Mouse (Mus musculus): ENCODE data around the gene Zfp488.

Zfp488 gene

DNA sequence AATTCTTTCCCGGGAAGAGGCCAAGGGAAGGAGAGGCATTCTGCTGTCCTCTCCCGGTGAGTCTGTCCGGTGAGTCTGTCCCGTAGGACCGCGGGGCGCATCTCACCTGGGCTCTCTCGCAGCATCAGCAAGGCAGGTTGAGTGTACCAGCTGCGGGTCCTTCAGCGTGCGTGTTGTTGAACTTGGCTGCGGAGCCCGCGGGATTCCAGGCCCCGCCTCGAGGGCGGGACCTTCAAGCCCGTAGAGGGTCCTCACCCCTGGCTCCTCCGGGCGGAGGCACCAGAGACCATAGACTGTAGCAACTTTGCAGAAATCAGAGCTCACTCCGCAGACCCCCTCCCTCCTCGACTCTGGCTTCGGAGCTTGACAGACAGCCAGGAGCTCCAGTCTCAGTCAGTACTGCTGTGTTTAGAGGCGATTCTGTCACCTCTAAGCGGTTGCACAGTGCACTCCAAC lies at the start of gene Zfp488:
Gene Zfp488 (minus strand): TSS at position 161 of the 456 bp plus-strand sequence.
- ATAC-seq (ENCODE audit: low TSS enrichment) = no peak

DNA sequence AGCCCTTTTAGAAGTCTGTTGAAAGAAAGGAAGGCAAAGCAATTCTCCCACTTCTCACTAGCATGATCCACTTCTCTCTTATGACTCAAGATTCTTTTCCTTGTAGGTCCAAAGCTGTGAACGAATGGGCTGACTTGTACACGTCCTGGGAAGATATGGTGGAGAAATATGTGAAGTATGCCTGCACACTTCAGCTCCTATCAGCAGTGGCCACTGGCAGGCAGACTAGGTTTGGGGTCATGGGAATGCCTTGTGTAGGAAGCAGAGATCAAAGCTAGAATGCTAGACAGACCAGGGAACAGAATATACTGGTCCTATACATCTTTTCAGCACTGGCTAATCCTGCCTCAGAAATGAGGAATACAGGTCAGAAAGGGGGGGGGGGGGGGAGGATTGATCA lies 48.1 kb upstream of the Zfp488 start:
- no peak for ATAC-seq (ENCODE audit: low TSS enrichment)

DNA sequence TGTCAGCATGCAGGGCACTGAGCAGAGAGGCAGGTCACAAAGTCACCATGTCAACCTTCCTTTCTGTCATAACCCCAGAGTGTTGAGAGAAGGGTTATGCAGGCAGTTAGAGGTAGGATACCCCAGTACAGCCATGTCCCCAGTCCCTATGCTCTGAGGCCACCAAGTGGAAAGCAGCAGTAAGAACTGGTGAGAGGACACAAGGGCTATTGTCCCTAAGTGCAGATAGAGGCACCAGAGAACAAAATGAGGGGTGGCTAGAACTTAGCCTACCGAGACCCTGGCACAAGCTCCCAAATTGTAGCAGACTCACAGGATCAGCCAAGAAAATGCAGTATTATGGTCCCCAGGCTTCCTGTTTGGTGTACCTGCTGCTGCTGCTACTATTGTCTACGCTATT lies 38.4 kb upstream of the Zfp488 start:
- no peak for ATAC-seq (ENCODE audit: low TSS enrichment)

- ATAC-seq (ENCODE audit: low TSS enrichment) = no peak
These were observed 37.8 kb upstream of the Zfp488 start, which contains the start of gene Gm5460 for GRCm38 (mm10) chr14:34016381-34016780. Gm5460 (plus strand) TSS chr14:34016758.

GRCm38 (mm10) chr14:34015063-34015462 lies 36.5 kb upstream of the Zfp488 start, which contains the start of gene Gm30083:
Gm30083 (minus strand) TSS chr14:34015182.
- no peak for ATAC-seq (ENCODE audit: low TSS enrichment)

GRCm38 (mm10) chr14:34002358-34002757 lies 23.8 kb upstream of the Zfp488 start:
- no peak for ATAC-seq (ENCODE audit: low TSS enrichment)

DNA sequence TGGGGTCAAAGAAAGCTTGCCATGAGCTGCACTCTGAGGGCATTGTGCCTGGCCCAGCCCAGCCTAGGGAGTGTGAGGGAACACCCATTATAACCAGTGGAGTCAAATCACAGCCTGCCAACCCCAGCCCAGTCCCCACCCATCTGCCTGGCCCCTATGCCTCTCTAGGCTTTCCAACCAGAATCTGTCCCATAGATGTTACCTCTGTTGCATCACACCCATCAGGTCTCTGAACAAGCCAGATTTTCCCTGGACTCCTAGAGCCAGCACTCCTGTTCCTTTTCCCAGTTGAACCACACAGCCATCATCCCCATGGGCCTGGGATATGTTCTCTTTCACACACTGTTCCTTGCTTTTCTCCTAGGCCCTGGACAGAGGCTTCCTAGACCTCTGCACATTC lies 22.9 kb upstream of the Zfp488 start:
- no peak for ATAC-seq (ENCODE audit: low TSS enrichment)

DNA sequence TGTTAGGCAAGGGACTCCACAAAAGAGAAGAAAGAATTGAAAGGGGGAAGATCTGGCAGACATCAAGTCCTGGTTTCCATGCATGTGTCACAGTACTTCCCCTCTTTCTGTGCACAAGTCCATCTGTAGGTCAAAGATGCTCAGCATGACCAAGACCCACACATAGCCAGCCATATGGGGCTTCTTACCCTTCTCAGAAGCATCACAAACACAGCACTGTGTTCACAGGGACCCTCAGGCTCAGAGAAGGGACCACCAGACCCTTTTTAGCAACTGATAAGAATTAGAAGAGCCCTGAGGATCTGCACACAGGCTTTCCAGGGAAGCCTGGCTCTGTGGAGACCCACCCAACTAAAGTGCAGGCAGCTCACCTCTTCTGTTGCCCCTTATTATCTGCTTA lies 21.5 kb upstream of the Zfp488 start:
- no peak for ATAC-seq (ENCODE audit: low TSS enrichment)

DNA sequence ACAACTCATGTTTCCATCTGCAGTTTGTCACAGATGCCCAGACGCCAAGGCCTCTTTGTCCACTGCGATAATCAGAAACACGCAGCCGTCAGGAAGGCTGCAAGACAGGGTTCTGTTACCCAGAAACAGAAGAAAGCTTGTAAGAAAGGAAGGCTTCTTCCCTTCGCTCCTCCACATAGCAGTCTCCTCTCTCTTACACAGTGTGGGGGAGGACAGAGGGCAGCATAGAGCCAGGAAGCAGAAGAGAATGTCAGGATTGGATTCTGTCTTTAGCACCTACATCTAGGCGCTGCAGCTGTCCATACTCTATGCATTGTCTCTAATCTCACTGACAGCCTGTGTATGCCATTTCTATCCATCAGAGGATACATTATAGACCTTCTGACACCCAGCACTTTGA lies 18.9 kb upstream of the Zfp488 start:
- peak; percentile 95 for ATAC-seq (ENCODE audit: low TSS enrichment)

- ATAC-seq (ENCODE audit: low TSS enrichment) = no peak
These were observed 15.1 kb upstream of the Zfp488 start for GRCm38 (mm10) chr14:33993521-33994289.

DNA sequence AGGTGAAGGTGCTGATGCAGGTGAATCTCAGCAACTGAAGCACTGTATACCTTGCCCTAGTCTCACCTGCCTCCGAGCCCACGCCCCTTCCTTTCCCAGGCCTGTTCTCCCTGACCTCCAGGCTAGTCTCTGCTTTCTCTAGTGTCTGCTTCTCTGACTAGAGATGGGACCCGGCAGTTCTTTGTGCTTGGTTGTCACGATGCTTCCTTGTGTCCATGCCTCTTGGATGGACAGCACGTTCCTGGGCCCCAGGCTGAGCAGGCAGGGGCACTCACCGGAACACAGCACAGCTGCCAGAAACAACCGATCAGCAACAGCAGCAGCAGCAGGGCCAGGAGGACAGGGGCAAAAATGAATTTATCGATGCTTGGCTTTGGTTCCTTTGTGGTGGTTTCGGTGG lies 14.5 kb upstream of the Zfp488 start:
- ATAC-seq (ENCODE audit: low TSS enrichment) = no peak

DNA sequence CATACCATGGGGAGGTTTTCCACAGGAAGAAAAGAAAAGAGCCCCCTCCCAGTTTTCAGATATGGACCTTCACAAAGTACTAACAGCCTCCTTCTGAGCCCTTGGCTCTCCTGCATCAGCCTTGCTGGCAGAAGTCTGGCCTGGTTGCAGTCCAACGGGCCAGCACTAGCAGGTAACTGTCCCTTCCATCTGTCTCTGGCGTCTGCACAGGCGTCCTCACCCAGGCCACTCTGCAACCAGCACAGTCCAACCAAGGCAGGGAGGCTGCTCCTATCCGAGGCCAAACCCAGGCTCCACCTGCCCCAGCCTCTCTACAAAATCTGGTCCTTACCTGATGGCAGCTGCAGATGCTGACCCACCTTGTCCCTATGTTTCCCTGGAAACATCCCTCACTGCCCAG lies 13.4 kb upstream of the Zfp488 start:
- ATAC-seq (ENCODE audit: low TSS enrichment) = no peak

DNA sequence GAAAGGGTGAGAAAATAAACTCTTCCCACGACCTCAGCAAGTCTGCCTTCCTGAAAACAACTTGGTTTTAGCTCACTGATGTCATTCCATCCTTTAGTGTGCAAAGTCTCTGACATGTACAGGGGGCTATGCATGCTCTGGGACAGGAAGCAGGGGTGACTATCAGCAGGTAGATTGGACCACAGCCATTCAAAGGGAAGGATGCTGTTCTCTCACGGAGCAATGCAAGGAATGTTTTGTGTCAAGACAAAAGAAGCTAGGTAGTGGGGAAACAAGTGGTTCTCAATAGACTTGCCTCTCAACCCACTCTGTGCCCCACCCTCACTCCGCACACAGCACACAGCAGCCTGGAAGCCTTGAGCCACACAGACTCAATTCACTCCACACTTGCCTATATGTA lies 10.6 kb upstream of the Zfp488 start:
- ATAC-seq (ENCODE audit: low TSS enrichment) = no peak

GRCm38 (mm10) chr14:33977748-33978147 lies 816 bp downstream of the Zfp488 start:
- no peak for ATAC-seq (ENCODE audit: low TSS enrichment)

- peak; percentile 81 for ATAC-seq (ENCODE audit: low TSS enrichment)
These were observed 3.8 kb downstream of the Zfp488 start for GRCm38 (mm10) chr14:33974752-33975151.

GRCm38 (mm10) chr14:33972679-33973078 lies 5.9 kb downstream of the Zfp488 start:
- no peak for ATAC-seq (ENCODE audit: low TSS enrichment)

GRCm38 (mm10) chr14:33965675-33966074 lies 12.9 kb downstream of the Zfp488 start:
- no peak for ATAC-seq (ENCODE audit: low TSS enrichment)

DNA sequence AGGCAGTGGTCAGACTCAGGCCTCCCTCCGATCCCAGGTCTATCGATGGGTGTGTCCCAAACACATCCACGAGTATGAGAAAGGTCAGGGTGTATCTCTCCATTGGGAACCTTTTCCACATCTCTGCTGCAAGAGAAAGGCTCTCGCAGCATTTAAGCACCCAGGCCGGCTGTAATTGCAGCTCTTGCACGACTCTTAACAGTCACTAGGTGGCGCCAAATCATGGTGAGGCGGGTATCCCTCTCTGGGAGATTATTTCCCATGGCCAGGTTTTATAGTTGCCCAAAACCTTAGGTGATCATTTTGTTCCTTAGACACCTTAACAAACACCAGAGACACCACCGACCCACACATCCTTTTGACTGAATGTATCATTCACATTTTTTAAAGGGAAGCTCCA lies 19.2 kb downstream of the Zfp488 start:
- ATAC-seq (ENCODE audit: low TSS enrichment) = peak; percentile 89

- no peak for ATAC-seq (ENCODE audit: low TSS enrichment)
These were observed 19.7 kb downstream of the Zfp488 start for GRCm38 (mm10) chr14:33958841-33959240.

DNA sequence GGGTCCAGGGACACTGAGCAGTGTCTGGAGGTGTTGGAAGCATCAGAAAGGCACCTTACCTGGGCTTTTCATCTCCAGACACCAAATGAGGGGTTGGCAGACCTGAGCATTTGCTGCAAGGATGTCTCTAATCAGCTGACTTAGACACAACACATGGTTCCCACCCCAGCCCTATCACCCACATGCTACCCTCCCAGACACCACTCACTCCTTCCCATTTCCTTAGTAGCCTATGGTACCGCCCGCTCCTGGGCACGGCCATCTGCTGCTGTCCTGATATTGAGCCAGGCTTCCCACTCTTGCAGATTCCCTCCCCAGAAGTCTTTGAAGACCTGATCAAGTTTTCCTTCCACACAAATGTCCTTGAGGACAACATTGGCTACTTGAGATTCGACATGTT lies 20.4 kb downstream of the Zfp488 start:
- ATAC-seq (ENCODE audit: low TSS enrichment) = peak; percentile 50; the same call in 1 of the 2 replicates

DNA sequence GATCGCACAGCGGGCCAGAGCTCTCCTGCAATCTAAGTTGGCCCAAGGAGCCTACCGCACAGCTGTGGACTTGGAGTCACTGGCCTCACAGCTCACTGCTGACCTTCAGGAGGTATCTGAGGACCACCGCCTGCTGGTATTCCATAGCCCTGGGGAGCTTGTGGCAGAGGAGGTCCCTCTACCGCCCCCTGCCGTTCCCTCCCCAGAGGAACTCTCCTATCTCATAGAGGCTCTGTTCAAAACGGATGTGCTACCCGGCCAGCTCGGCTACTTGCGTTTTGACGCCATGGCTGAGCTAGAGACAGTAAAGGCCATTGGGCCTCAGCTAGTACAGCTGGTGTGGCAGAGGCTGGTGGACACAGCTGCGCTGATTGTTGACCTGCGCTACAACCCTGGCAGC lies 22.5 kb downstream of the Zfp488 start:
- ATAC-seq (ENCODE audit: low TSS enrichment) = no peak

GRCm38 (mm10) chr14:33953761-33954160 lies 24.8 kb downstream of the Zfp488 start, which contains the start of gene Rbp3:
Rbp3 (plus strand) TSS chr14:33954003.
- no peak for ATAC-seq (ENCODE audit: low TSS enrichment)

GRCm38 (mm10) chr14:33952233-33952981 lies 26.2 kb downstream of the Zfp488 start:
- no peak for ATAC-seq (ENCODE audit: low TSS enrichment)
